Mouse (Mus musculus) brain, embryonic 18.5 days (tissue): ENCODE data around the gene Prdm13.

Source experiments
- DNase-seq: peaks from one replicate; pipeline ENCODE4 v3.0.0-alpha.2; 2012; ENCODE audit warnings: low read depth, low spot score

Prdm13 gene

GRCm38 (mm10) chr4:21685595-21686091 is at the start of gene Prdm13:
Gene Prdm13, minus strand, starts transcription at chr4:21685963.
- no peak for DNase-seq

GRCm38 (mm10) chr4:21727615-21728165 is 41.9 kb upstream of the Prdm13 start, which contains the start of gene Ccnc:
Gene Ccnc, plus strand, starts transcription at chr4:21727701.
- peak; percentile 86 for DNase-seq

GRCm38 (mm10) chr4:21726912-21727614 is 41.3 kb upstream of the Prdm13 start:
- DNase-seq: peak; percentile 68

GRCm38 (mm10) chr4:21722752-21723334 is 37.1 kb upstream of the Prdm13 start:
- DNase-seq: no peak

GRCm38 (mm10) chr4:21712147-21712546 is 26.4 kb upstream of the Prdm13 start:
- no peak for DNase-seq

GRCm38 (mm10) chr4:21705046-21705445 is 19.3 kb upstream of the Prdm13 start:
- no peak for DNase-seq

- no peak for DNase-seq
Measured at GRCm38 (mm10) chr4:21695638-21696254, 10.0 kb upstream of the Prdm13 start.

- DNase-seq: no peak
Measured at GRCm38 (mm10) chr4:21690221-21690620, 4.5 kb upstream of the Prdm13 start.

GRCm38 (mm10) chr4:21689492-21689941 is 3.8 kb upstream of the Prdm13 start:
- no peak for DNase-seq

GRCm38 (mm10) chr4:21688703-21689200 is 3.0 kb upstream of the Prdm13 start:
- no peak for DNase-seq

- no peak for DNase-seq
Measured at GRCm38 (mm10) chr4:21687783-21688702, 2.3 kb upstream of the Prdm13 start.

- no peak for DNase-seq
Measured at GRCm38 (mm10) chr4:21686934-21687333, 1.2 kb upstream of the Prdm13 start.

- DNase-seq: no peak
Measured at GRCm38 (mm10) chr4:21686416-21686815, 653 bp upstream of the Prdm13 start.

- DNase-seq: no peak
Measured at GRCm38 (mm10) chr4:21684341-21684970, 1.3 kb downstream of the Prdm13 start.

GRCm38 (mm10) chr4:21682421-21683150 is 3.2 kb downstream of the Prdm13 start:
- no peak for DNase-seq

GRCm38 (mm10) chr4:21680971-21681370 is 4.8 kb downstream of the Prdm13 start:
- no peak for DNase-seq

- DNase-seq: no peak
Measured at GRCm38 (mm10) chr4:21679624-21680480, 5.9 kb downstream of the Prdm13 start.

- DNase-seq: no peak
Measured at GRCm38 (mm10) chr4:21678975-21679623, 6.7 kb downstream of the Prdm13 start.
